Mouse (Mus musculus) retina, postnatal 1 day (tissue): Measurements from ENCODE around the gene Tax1bp3.

Experiments used
- DNase-seq: peaks from one replicate; pipeline ENCODE4 v3.0.0-alpha.2; 2012

Gene Tax1bp3

GRCm38 (mm10) chr11:73176608-73177508 is at the start of gene Tax1bp3, which contains the start of gene Emc6:
Gene Tax1bp3 (plus strand): TSS chr11:73177083.
Gene Emc6 (minus strand): TSS chr11:73177037.
- DNase-seq = peak; percentile 99

GRCm38 (mm10) chr11:73131020-73131419 is 45.9 kb upstream of the Tax1bp3 start:
- no peak for DNase-seq

- DNase-seq = no peak
Measured at GRCm38 (mm10) chr11:73132999-73133398, 43.9 kb upstream of the Tax1bp3 start.

GRCm38 (mm10) chr11:73134222-73134621 is 42.7 kb upstream of the Tax1bp3 start:
- no peak for DNase-seq

GRCm38 (mm10) chr11:73136587-73136986 is 40.3 kb upstream of the Tax1bp3 start:
- DNase-seq = no peak

GRCm38 (mm10) chr11:73137116-73137515 is 39.8 kb upstream of the Tax1bp3 start:
- DNase-seq = no peak

- peak; percentile 94 for DNase-seq
Measured at GRCm38 (mm10) chr11:73137591-73138501, 39.0 kb upstream of the Tax1bp3 start, which contains the start of gene Haspin. Gene Haspin (minus strand): TSS chr11:73138294.

- DNase-seq = no peak
Measured at GRCm38 (mm10) chr11:73144261-73144681, 32.6 kb upstream of the Tax1bp3 start.

- no peak for DNase-seq
Measured at GRCm38 (mm10) chr11:73146026-73146974, 30.6 kb upstream of the Tax1bp3 start.

GRCm38 (mm10) chr11:73146975-73147365 is 29.9 kb upstream of the Tax1bp3 start:
- no peak for DNase-seq

- no peak for DNase-seq
Measured at GRCm38 (mm10) chr11:73148209-73148608, 28.7 kb upstream of the Tax1bp3 start.

- DNase-seq = no peak
Measured at GRCm38 (mm10) chr11:73155071-73155470, 21.8 kb upstream of the Tax1bp3 start.

GRCm38 (mm10) chr11:73159957-73160810 is 16.7 kb upstream of the Tax1bp3 start, which contains the start of gene P2rx5:
Gene P2rx5 (plus strand): TSS chr11:73160421.
- peak; percentile 59 for DNase-seq

- DNase-seq = peak; percentile 48
Measured at GRCm38 (mm10) chr11:73160811-73161200, 16.1 kb upstream of the Tax1bp3 start.

- no peak for DNase-seq
Measured at GRCm38 (mm10) chr11:73161616-73162015, 15.3 kb upstream of the Tax1bp3 start.

GRCm38 (mm10) chr11:73162284-73162683 is 14.6 kb upstream of the Tax1bp3 start:
- no peak for DNase-seq

GRCm38 (mm10) chr11:73168071-73168470 is 8.8 kb upstream of the Tax1bp3 start:
- DNase-seq = no peak

GRCm38 (mm10) chr11:73168576-73168975 is 8.3 kb upstream of the Tax1bp3 start:
- DNase-seq = no peak

GRCm38 (mm10) chr11:73169231-73169630 is 7.7 kb upstream of the Tax1bp3 start:
- DNase-seq = peak; percentile 70

- DNase-seq = no peak
Measured at GRCm38 (mm10) chr11:73172186-73172585, 4.7 kb upstream of the Tax1bp3 start.

- DNase-seq = no peak
Measured at GRCm38 (mm10) chr11:73175612-73176011, 1.3 kb upstream of the Tax1bp3 start.
